Mouse (Mus musculus) adrenal gland, postnatal 14 days (tissue): ENCODE measurements around the gene Vmn1r233. TPM values are rescaled to one million over a fixed set of nuclear protein-coding genes. Genes with fewer than 3 reads are reported as not detected.

Experiments
- DNase-seq: peaks from one replicate; pipeline ENCODE4 v3.0.0; 2021; ENCODE audit warnings: mixed read lengths
- long read RNA-seq, 2 experiments: library from polyadenylated mRNA; stranded (forward); transcript quantifications; one replicate each; pipeline ENCODE4 v2.0.0; 2021
- total RNA-seq: library from RNA; stranded (reverse); gene quantifications from 2 replicates; pipeline ENCODE4 v1.2.3, GENCODE M21; 2021

Vmn1r233 gene
- total RNA-seq = not detected in 2 replicates
- long read RNA-seq, experiment 1 = 0 reads
- long read RNA-seq, experiment 2 = 0 reads

GRCm38 (mm10) chr17:20996364-20996763, at the start of gene Vmn1r233:
Vmn1r233 (minus strand) TSS chr17:20996464.
- DNase-seq = no peak

GRCm38 (mm10) chr17:21018410-21019080, 22.3 kb upstream of the Vmn1r233 start:
- no peak for DNase-seq

GRCm38 (mm10) chr17:21009726-21010125, 13.5 kb upstream of the Vmn1r233 start:
- peak; percentile 26 for DNase-seq

- peak; percentile 93 for DNase-seq
Measured at GRCm38 (mm10) chr17:21008382-21009331, 12.4 kb upstream of the Vmn1r233 start, which contains the start of gene Zfp160. Zfp160 (plus strand) TSS chr17:21008903.

GRCm38 (mm10) chr17:20993716-20994115, 2.5 kb downstream of the Vmn1r233 start:
- no peak for DNase-seq

- DNase-seq = no peak
Measured at GRCm38 (mm10) chr17:20966681-20967080, 29.6 kb downstream of the Vmn1r233 start.

GRCm38 (mm10) chr17:20965421-20965820, 30.8 kb downstream of the Vmn1r233 start:
- DNase-seq = no peak

GRCm38 (mm10) chr17:20960386-20960785, 35.9 kb downstream of the Vmn1r233 start:
- DNase-seq = no peak

- no peak for DNase-seq
Measured at GRCm38 (mm10) chr17:20946636-20947035, 49.6 kb downstream of the Vmn1r233 start.

- DNase-seq = peak; percentile 18
Measured at GRCm38 (mm10) chr17:20946026-20946565, 50.2 kb downstream of the Vmn1r233 start.

GRCm38 (mm10) chr17:20944985-20945891, 51.0 kb downstream of the Vmn1r233 start, which contains the start of gene Ppp2r1a:
Ppp2r1a (plus strand) TSS chr17:20945311.
- peak; percentile 98 for DNase-seq

GRCm38 (mm10) chr17:20944226-20944625, 52.0 kb downstream of the Vmn1r233 start:
- no peak for DNase-seq

Other genes with a start within 250 kb of the Vmn1r233 start
- gene Vmn1r228, start 210.3 kb downstream of the Vmn1r233 start, total RNA-seq = not detected in 2 replicates
- gene Vmn1r229, start 184.9 kb downstream of the Vmn1r233 start, total RNA-seq = not detected in 2 replicates
- gene Vmn1r230, start 156.0 kb downstream of the Vmn1r233 start, total RNA-seq = not detected in 2 replicates
- not detected in 2 replicates for gene Vmn1r231, start 91.4 kb downstream of the Vmn1r233 start, total RNA-seq
- gene Vmn1r232, start 76.8 kb downstream of the Vmn1r233 start, total RNA-seq = not detected in 2 replicates
- 286 and 318 TPM in 2 replicates for gene Ppp2r1a, start 51.2 kb downstream of the Vmn1r233 start, total RNA-seq
- 18.5 and 23.8 TPM in 2 replicates for gene Zfp160, start 12.4 kb upstream of the Vmn1r233 start, total RNA-seq
- gene Vmn1r234, start 229.6 kb upstream of the Vmn1r233 start, total RNA-seq = not detected in 2 replicates